Mouse (Mus musculus): ENCODE measurements around the gene Foxr1. TPM values are rescaled to one million over a fixed set of nuclear protein-coding genes. Genes with fewer than 3 reads are reported as not detected.

Gene Foxr1
- not detected for total RNA-seq (2023)

DNA sequence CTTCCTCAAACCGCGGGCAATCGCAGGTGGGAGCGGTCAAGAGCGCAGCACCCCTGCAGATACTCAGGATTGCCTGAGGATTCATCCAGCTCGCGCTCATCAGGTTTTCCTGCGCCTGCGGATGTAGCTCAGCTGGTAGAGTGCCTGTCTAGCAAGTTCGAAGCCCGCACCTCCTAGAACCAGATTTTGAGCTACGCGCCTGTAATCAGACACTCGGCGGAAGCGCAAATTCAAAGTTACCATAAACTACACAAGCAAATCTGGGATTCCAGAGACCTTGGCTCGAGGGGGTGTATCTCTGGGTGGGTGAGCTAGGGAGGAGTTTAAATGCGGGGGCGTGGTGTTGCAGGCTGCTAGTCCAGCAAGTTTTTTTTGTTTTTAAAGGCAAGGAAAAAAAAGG lies at the start of gene Foxr1:
Gene Foxr1 (minus strand): TSS at position 176 of the 400 bp plus-strand sequence.

DNA sequence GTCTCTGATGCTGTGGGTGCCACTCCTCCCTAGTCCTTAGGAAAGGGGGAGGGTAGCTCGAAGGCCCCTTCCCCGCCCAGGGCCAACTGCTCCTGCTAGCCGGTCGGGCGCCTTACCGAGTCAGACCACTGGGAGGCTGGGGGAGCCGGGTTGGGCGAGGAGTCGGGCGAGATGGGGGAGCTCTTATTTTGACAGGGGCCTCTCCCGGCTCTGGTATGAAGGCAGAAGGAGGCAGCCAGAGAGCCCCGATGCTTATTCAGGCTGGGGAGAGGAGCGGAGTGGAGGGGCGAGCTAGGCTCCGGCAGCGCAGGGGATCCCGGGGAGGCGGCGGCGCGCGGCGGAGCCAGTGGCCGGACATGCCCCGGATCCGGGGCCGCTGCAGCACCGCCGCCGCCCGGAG lies 41.6 kb upstream of the Foxr1 start, which contains the start of gene Bcl9l:
Gene Bcl9l (plus strand): TSS at position 274 of the 400 bp plus-strand sequence.

DNA sequence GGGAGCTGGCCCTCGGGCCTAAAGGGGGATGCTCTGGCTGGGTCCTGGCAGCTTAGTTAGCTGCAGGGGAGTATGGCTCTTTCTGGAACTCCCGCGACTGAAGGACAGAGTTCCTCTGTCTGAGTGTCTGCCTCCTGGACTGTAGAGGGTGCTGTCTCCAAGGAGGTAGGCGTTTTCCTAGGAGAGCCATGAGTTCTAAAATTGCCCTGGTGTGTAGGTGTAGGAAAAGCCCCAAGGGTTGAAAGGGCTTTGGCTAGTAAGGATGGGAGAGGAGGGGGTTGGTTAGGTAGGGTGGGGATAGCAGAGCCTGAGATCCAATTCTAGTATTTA lies 13.9 kb upstream of the Foxr1 start, which contains the start of gene Upk2:
Gene Upk2 (minus strand): TSS at position 86 of the 330 bp plus-strand sequence.

DNA sequence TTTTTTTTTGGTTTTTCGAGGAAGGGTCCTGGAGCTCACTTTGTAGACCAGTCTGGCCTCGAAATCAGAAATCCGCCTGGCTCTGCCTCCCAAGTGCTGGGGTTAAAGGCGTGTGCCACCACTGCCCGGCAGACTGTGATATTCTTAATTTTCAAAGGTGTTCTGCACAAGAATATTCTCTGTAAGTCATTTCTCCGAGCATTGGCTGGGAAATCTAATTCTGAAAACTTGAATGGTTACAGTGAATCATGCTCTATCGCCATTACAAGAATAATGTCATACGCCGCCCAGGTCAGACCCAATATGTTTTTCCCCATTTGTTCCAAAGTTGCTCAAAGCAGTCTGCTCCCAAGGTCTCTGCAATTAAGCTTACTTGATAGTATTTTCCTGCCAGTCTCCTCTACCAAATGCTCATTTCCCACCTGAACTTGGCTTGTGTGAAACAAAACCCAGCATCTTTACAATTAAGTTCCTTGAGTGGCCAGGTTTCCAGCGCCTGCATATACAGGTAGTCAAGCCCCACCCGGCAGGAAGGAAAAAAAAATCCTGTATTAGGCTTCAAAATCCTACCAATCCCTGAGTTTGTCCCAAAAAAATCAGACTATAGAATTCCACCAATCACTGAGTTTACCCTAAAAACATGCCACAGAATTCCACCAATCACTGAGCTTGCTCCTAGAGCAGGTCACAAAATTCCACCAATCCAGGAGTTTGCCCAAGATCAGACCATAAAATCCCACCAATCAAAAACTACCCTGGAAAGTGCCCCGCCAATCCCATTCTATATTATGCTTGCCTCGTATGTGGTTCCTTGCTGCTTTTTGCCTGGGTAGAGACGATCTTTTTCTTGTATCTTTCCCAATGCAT lies 22.2 kb downstream of the Foxr1 start, which contains the start of gene Ccdc84:
Gene Ccdc84 (minus strand): TSS at position 51 of the 867 bp plus-strand sequence.

DNA sequence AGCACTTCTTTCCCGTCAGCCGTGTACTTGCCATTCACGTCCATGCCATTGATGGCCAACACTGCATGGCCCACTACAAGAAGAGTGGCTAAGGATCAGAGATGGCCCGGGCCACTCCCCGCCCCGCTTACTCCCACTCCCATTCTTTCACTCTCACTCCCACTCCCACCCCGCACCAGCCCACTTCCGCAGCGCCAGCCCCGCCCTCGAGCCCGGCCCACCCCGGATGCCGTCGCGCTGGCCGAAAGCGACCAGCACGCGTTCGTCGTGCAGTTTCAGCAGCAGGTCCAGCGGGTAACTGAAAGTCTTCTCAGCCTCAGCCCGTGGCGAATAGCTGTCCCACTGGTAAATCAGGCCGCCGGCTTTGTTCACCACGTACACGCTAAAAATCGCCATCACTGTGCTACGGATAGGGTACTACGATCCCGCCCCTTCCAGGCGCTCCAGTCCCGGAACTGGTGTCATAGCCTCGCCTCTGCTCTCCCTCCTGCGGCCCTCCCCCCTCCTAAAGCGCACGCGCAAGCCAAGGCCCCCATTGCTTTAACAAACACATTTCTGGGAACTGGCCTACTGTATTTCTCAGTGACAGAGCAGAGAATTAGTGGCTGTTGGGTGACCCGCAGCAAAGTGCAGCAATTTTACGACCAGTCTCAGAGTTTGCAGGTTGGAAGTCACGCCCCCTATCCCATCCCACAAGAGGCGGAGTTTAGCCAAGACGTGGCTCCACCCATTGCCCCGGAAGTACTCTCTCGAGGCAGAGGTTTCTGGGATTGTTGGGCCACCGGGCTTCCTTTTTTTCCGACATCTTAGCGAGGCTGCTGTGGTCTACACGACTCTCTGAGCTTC lies 33.8 kb downstream of the Foxr1 start, which contains the start of the genes Rps25 and Trappc4:
Gene Rps25 (plus strand): TSS at position 234 of the 846 bp plus-strand sequence.
Gene Trappc4 (minus strand): TSS at position 695 of the 846 bp plus-strand sequence.

DNA sequence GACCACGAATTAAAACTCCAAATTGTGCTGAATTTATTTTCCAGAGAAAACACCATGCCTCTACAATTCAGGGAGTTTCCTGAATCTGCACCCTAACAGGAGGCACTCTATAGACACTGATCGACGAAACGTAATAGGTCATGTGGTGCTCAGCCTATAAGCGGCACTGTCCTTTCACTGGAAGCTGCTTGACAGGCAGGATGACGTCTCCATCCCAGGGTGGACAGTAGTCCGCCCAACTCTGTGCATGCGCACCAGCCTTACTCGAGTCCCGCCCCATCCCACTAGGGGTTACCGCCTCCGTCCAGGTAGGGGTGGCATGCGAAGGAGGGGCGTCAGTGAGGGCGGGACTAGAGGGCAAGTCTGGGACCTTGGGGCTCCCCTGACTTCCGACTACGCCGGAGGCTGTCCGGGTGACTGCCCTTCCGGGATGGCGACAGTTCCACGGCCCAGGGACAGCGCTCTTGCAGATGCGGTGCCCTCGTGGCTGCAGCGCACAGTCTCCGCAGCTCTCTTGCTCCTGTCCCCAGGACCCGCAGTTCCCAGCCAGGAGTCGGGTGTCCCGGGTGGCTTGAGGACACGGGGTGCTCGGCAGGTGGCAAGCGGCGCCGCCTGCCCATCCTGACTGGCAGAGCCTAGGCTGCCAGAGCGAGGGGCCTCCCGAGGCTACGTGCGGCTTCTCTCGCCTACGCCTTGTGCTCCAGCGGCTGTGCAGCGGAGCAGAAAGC lies 44.1 kb downstream of the Foxr1 start, which contains the start of gene Slc37a4:
Gene Slc37a4 (plus strand): TSS at position 169 of the 728 bp plus-strand sequence.

Other genes starting within 250 kb of the Foxr1 start
- 100 to 1,000 TPM; 197 to 219 TPM for gene Cbl, start 207.1 kb downstream of the Foxr1 start, total RNA-seq (2023)
- not detected for gene Ccdc153, start 200.5 kb downstream of the Foxr1 start, total RNA-seq (2023)
- gene Pdzd3, start 189.7 kb downstream of the Foxr1 start, total RNA-seq (2023), result 1 to 10 TPM; 1.9 to 2.4 TPM
- 10 to 100 TPM; 62.6 to 64.4 TPM for gene Nlrx1, start 172.5 kb downstream of the Foxr1 start, total RNA-seq (2023)
- 10 to 100 TPM; 11.0 to 18.8 TPM for gene Abcg4, start 152.5 kb downstream of the Foxr1 start, total RNA-seq (2023)
- gene Hinfp, start 135.5 kb downstream of the Foxr1 start, total RNA-seq (2023), result 10 to 100 TPM; 23.4 to 31.4 TPM
- 10 to 100 TPM; 17.8 to 22.2 TPM for gene C2cd2l, start 120.9 kb downstream of the Foxr1 start, total RNA-seq (2023)
- gene Dpagt1, start 115.1 kb downstream of the Foxr1 start, total RNA-seq (2023), result 10 to 100 TPM; 17.1 to 17.2 TPM
- gene H2afx, start 106.4 kb downstream of the Foxr1 start, total RNA-seq (2023), result 100 to 1,000 TPM; 314 to 338 TPM
- 100 to 1,000 TPM in 1 of 2 experiments, 10 to 100 TPM in 1; 82.1 to 130 TPM for gene Hmbs, start 96.9 kb downstream of the Foxr1 start, total RNA-seq (2023)
- 10 to 100 TPM; 31.9 to 32.4 TPM for gene Vps11, start 79.5 kb downstream of the Foxr1 start, total RNA-seq (2023)
- 10 to 100 TPM; 53.9 to 60.6 TPM for gene Hyou1, start 61.6 kb downstream of the Foxr1 start, total RNA-seq (2023)
- 10 to 100 TPM; 10.2 to 13.4 TPM for gene Slc37a4, start 44.3 kb downstream of the Foxr1 start, total RNA-seq (2023)
- gene Rps25, start 34.0 kb downstream of the Foxr1 start, total RNA-seq (2023), result 1,000 to 10,000 TPM; 1,077 to 1,135 TPM
- 10 to 100 TPM; 46.4 to 47.3 TPM for gene Trappc4, start 33.5 kb downstream of the Foxr1 start, total RNA-seq (2023)
- gene Ccdc84, start 22.6 kb downstream of the Foxr1 start, total RNA-seq (2023), result 10 to 100 TPM; 26.4 to 27.0 TPM
- gene Upk2, start 13.8 kb upstream of the Foxr1 start, total RNA-seq (2023), result not detected
- 1 to 10 TPM; 8.0 to 9.3 TPM for gene Bcl9l, start 41.7 kb upstream of the Foxr1 start, total RNA-seq (2023)
- under 1 TPM; 0.46 to 0.77 TPM for gene Cxcr5, start 120.7 kb upstream of the Foxr1 start, total RNA-seq (2023)
- gene Ddx6, start 163.8 kb upstream of the Foxr1 start, total RNA-seq (2023), result 100 to 1,000 TPM; 108 to 128 TPM
- gene Treh, start 232.1 kb upstream of the Foxr1 start, total RNA-seq (2023), result not detected

All from neutrophil, adult 83 days (primary cell).